Mouse (Mus musculus): ENCODE measurements around the gene Scamp2.

The Scamp2 gene

GRCm38 (mm10) chr9:57550126-57550862 lies 10.4 kb upstream of the Scamp2 start:
- DNase-seq (ENCODE audit: low read depth, low spot score) = no peak

- DNase-seq (ENCODE audit: low read depth, low spot score) = no peak
Measured at GRCm38 (mm10) chr9:57552139-57552887, 8.4 kb upstream of the Scamp2 start, which contains the start of gene Mpi. Mpi (minus strand) TSS chr9:57552763.

- no peak for DNase-seq (ENCODE audit: low read depth, low spot score)
Measured at GRCm38 (mm10) chr9:57553119-57553518, 7.6 kb upstream of the Scamp2 start.

GRCm38 (mm10) chr9:57554753-57555152 lies 6.0 kb upstream of the Scamp2 start:
- DNase-seq (ENCODE audit: low read depth, low spot score) = no peak

GRCm38 (mm10) chr9:57557215-57557614 lies 3.5 kb upstream of the Scamp2 start:
- DNase-seq (ENCODE audit: low read depth, low spot score) = no peak

GRCm38 (mm10) chr9:57558625-57559024 lies 2.1 kb upstream of the Scamp2 start:
- DNase-seq (ENCODE audit: low read depth, low spot score) = no peak

- no peak for DNase-seq (ENCODE audit: low read depth, low spot score)
Measured at GRCm38 (mm10) chr9:57559568-57559967, 1.2 kb upstream of the Scamp2 start.

- DNase-seq (ENCODE audit: low read depth, low spot score) = no peak
Measured at GRCm38 (mm10) chr9:57560263-57560662, 480 bp upstream of the Scamp2 start.

- no peak for DNase-seq (ENCODE audit: low read depth, low spot score)
Measured at GRCm38 (mm10) chr9:57561711-57562099, 962 bp downstream of the Scamp2 start.

- no peak for DNase-seq (ENCODE audit: low read depth, low spot score)
Measured at GRCm38 (mm10) chr9:57562896-57563372, 2.2 kb downstream of the Scamp2 start.

- no peak for DNase-seq (ENCODE audit: low read depth, low spot score)
Measured at GRCm38 (mm10) chr9:57564609-57565008, 3.9 kb downstream of the Scamp2 start.

GRCm38 (mm10) chr9:57565741-57566221 lies 5.0 kb downstream of the Scamp2 start:
- DNase-seq (ENCODE audit: low read depth, low spot score) = no peak

GRCm38 (mm10) chr9:57566846-57567245 lies 6.1 kb downstream of the Scamp2 start:
- no peak for DNase-seq (ENCODE audit: low read depth, low spot score)

- no peak for DNase-seq (ENCODE audit: low read depth, low spot score)
Measured at GRCm38 (mm10) chr9:57568500-57568899, 7.8 kb downstream of the Scamp2 start.

GRCm38 (mm10) chr9:57574397-57574796 lies 13.7 kb downstream of the Scamp2 start:
- DNase-seq (ENCODE audit: low read depth, low spot score) = no peak

- DNase-seq (ENCODE audit: low read depth, low spot score) = no peak
Measured at GRCm38 (mm10) chr9:57575577-57575976, 14.8 kb downstream of the Scamp2 start.

- no peak for DNase-seq (ENCODE audit: low read depth, low spot score)
Measured at GRCm38 (mm10) chr9:57577144-57577849, 16.6 kb downstream of the Scamp2 start.

GRCm38 (mm10) chr9:57584991-57585390 lies 24.2 kb downstream of the Scamp2 start:
- no peak for DNase-seq (ENCODE audit: low read depth, low spot score)

GRCm38 (mm10) chr9:57589224-57590126 lies 28.7 kb downstream of the Scamp2 start, which contains the start of gene Ulk3:
Ulk3 (plus strand) TSS chr9:57589452.
- no peak for DNase-seq (ENCODE audit: low read depth, low spot score)

GRCm38 (mm10) chr9:57590726-57591125 lies 30.0 kb downstream of the Scamp2 start:
- no peak for DNase-seq (ENCODE audit: low read depth, low spot score)
